Mouse (Mus musculus) cerebellum, adult 2 months (tissue): ENCODE measurements around the gene 6430548M08Rik.

Experiments
- CTCF ChIP-seq: fragments of 200-500 bp; IDR thresholded peaks from 2 replicates; pipeline ENCODE4 v1.5.1; 2011; ENCODE audit warnings: low read depth, mild to moderate bottlenecking, control low read depth, low read length, moderate library complexity, borderline replicate concordance; ENCODE audit not compliant: insufficient read depth
- POLR2A ChIP-seq: fragments of 200-500 bp; IDR thresholded peaks from 2 replicates; pipeline ENCODE4 v1.6.1; 2011; ENCODE audit warnings: low read length, control low read depth, borderline replicate concordance; ENCODE audit not compliant: insufficient read depth

DNA sequence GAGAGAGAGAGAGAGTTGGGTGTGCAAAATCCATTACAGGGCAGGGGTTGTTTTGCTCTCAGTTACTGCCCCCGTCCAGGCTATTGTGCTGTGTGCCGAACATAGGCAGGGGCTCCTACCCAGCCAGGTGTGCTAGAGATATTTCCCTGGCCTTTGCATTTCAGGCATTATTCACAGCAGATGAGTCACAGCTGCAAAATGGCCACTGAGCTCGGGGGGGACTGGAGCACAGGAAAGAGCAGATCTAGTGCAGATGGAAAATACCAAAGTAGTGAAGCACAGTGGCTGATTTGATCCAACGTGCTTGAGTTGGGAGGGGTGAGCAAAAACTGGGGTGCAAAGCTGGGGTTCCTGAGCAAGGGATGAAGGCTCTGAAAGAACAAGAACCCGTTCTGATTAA is 7.0 kb downstream of the 6430548M08Rik start:
- no peak for TF ChIP-seq CTCF
- TF ChIP-seq POLR2A, result no peak
